Mouse (Mus musculus) MN1 (cell line): ENCODE measurements around the gene Tmc1.

ENCODE experiments used
- DNase-seq: peaks from one replicate; pipeline ENCODE4 v3.0.0-alpha.2; 2016; ENCODE audit warnings: low spot score

Tmc1 gene

GRCm38 (mm10) chr19:20797558-20798101 lies 156.4 kb downstream of the Tmc1 start:
- no peak for DNase-seq

GRCm38 (mm10) chr19:20796001-20796400 lies 158.0 kb downstream of the Tmc1 start:
- no peak for DNase-seq

DNA sequence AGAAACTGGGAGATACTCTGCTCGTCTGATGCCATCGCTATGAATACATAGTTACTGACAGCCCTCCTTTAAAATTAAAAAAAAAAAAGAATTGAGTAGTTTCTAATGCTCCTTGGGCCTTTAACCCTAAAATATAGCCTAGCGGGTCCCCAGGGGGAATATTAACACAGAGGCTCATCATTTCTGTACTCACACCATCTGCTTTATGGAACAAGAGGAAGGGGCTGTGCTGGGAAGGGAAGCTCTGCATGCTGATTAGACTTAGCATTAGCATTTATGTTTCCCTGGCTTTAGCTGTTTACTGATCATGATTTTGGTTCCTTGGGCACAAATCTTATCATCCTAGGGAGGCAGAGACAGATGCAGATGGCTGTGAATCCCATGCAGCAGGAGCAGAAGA lies 159.0 kb downstream of the Tmc1 start:
- no peak for DNase-seq

DNA sequence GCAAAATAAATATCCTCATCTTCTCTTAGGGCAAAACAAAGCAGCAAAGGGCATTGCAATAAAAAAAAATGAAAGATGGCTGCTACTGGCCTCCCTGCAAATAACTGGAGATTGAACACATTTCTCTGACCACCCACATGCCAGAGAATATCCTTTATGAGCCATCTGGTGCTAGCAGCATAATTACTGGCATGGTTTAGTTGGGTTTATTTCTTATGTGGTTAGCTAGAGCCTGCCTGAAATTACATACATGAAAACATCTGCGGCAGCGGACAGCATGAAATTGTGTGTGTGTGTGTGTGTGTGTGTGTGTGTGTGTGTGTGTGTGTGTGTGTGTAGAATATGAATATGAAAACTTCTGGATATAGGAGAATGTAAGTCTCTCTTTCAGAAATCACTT lies 161.2 kb downstream of the Tmc1 start:
- no peak for DNase-seq

GRCm38 (mm10) chr19:20787289-20787688 lies 166.7 kb downstream of the Tmc1 start:
- DNase-seq = no peak

DNA sequence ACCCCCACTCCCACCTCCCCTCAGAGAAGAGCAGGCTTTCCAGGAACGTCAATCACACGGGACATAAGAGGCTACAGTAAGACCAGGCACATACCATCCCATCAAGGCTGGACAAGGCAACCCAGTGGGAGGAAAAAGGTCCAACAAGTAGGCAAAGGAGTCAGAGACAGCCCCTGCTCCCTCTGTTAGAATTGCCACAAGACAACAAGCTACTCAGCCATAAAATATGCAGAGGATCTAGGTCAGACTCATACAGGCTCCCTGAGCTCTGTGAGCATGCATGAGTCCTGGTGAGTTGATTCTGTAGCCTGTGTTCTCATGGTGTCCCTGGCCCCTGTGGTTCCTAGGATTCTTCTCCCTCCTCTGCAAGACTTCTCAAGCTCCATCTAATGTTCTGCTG lies 178.3 kb downstream of the Tmc1 start:
- no peak for DNase-seq

DNA sequence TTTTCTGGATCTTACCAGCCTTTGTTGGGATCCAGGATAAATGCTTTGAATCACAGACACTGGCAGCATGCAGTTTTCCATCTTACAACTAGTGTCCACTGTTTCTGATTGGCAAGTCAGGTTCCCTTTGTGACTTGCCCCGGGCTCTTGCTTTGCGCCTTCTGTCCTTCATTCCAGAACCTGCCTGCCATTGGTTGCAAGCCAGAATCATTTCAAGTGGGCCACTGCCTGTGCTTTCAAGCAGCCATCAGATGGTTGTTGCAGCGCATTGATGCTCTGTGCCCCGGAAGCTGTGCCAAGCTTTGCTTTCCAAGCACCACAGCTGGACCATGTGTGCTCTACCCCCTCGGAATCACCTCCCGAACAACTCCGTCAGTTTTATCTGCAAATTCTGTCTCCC lies 180.1 kb downstream of the Tmc1 start:
- DNase-seq = no peak

DNA sequence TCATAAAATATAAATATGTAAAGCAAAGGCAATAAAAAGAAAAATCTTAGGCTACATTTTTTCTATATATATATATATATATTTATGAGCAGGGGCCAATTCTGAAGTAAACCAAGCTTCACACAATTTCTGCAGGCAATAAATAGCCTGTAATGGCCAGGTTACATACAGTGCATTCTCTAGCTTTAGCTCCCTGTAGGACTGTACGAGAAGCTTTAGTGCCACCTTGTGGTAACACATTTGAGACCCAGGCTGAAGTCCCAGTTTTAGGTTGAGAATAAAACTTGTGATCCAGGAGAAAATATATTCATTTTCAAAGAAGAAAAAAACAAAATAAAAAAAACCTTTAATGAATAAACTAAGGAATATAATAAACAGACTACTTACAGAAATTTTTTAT lies 189.8 kb downstream of the Tmc1 start:
- peak; percentile 11 for DNase-seq

DNA sequence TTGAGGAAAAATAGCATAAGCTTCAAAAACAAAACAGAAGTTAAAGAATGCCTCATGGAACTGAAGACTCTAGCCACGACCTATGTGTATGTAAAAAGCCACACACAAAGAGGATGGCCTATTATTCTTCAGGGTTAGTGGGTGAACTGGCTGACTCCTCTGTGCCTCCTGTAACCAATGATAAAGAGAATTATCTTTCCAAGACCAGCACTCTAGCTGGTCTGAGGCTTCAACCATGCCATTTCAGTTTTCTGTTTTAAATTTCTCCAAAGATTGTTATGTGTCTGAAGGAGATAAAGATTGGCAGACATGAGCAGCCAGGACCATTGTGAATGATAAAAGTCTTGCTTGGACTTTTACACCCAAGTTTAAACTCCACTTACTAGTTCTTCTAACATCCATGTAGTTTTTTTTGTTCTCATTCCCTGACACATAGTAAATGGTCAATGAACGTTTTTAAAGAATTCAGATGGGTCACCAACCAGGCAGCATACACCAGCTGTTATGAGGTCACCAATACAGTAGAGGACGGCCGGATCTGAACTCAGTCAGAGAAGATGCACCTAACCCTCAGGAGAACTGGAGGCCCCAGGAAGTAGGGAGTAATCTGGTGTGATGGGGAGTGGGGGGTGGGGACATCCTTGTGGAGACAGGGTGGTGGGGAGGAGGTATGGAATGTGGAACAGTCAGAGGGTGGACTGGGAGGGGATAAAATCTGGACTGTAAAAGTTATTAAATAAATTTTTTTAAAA lies 192.2 kb downstream of the Tmc1 start:
- no peak for DNase-seq

DNA sequence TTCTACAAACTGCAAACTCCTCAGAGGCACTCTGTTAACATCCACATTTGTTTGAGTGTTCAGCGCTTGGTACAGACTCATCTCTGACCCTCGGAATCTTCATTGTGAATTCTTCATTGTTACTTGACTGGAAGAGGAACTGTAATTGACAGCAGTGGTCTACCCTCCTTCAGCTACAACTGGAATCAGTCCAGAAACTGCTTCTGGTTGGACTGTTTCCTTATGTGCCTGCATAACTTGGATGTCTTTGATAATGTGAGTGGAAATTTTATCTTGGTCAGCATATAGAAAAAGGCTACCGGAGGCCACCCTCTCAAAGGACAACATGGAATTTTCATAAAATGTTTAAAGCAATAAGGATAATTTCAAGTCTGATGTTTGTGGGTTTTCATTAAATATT lies 192.9 kb downstream of the Tmc1 start:
- no peak for DNase-seq

- DNase-seq = no peak
Measured at GRCm38 (mm10) chr19:20744630-20745029, 209.4 kb downstream of the Tmc1 start.
